Mouse (Mus musculus): ENCODE results near the gene Ppm1l.

Gene Ppm1l

DNA sequence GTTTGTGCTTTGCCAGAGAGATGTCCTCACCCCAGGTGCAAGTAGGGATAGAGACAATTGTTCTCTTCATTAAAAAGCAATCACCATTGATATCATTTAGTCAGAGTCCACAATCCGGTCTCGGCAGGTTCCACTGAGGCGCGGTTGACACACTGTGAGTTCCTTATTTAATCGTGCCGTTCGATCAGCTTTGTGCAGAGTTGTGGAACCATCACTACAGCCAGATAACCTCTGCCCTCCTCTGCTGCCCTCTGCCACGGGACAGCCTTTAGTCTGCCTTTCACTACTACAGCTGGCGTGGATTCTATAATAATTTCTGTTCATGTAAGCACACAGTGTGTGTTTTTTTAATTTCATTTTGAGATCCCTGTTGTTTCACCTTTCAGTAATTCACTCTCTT lies 17.2 kb downstream of the Ppm1l start:
- DNase-seq (ENCODE audit: low read depth, low spot score): no peak

DNA sequence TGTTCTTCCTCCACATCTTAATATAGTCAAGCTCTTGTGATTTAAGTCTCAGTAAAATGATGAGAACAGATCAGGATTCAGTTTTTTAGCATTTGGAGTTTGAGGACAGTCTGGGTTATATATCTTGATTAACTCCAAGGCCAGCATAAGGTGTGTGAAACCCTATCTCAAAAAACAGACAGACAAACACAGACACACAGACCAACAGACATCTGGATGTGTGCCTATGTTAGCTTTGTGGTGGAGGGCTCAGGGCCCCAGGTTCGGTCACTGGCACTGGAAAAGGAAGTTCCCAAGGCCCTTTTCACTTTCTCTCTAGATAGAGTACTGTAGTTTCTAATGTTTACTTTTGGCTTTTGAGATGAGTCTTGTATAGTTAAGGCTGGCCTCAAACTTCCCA lies 23.8 kb downstream of the Ppm1l start:
- no peak for DNase-seq (ENCODE audit: low read depth, low spot score)

DNA sequence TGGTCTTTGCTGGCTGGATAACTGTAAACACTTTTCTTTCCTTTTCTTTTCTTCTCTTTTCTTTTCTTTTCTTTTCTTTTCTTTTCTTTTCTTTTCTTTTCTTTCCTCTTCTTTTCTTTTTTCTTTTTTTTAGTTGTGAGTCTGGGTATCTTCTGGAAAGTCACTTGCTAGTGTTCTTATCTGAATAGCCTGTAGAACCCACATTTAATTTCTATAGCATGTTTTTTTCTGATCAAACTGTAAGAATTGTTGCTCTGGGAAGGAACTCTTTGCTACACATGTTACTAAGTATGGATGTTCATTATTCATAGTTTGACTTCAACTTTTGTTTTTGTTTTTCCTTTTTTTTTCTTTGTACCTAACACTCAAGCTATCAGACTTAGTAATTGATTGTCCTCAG lies 24.3 kb downstream of the Ppm1l start:
- no peak for DNase-seq (ENCODE audit: low read depth, low spot score)

DNA sequence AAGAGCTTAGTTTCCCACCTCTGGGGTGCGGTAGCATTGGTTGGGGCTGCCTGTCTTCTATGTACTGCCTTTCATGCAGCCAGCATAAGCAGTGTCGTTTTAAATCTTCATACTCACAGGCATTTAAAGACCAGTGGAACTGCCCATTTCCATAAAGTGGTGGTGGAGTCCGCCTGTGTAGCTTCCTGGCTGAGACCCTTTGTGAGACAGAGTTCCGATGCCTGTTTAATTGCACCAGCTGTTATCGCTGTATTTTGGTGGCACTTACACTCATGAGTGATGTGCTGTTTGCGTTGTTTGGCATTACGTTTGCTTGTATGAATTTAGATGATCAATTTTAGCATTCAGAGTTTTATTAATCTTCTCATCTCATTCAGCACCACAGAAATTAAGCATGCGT lies 24.9 kb downstream of the Ppm1l start:
- no peak for DNase-seq (ENCODE audit: low read depth, low spot score)

DNA sequence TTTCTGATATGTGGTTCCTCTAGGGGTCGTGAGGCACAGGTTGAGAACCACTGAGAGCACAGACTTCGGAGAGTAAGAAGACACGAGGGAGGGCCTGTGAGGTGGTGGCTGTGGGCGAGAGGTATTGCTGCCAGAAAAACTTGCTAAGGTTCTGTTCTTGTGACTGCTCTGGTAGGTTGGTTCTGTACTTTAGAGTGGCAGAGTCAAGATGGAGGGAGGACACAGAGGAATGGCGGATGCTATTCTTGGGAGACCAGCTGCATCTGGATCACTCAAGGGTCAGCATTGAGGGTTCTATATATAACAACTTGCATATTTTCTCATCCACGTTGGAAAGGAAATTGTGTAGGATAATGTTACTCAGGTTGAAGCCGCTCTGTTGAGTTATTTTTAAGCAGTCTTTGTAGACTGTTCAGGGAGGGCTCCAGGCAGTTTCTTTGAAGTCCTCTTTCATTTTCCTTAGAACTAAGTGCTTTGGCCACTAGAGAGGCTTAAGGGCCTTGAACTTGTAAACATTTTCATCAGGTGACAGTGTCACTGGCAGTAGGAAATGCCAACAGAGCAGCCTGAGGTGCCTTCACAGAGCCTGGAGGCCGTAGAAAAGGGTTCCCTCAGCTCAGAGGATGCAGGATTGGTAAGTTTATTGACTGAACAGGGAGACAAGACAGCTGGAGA lies 25.7 kb downstream of the Ppm1l start:
- DNase-seq (ENCODE audit: low read depth, low spot score): no peak

DNA sequence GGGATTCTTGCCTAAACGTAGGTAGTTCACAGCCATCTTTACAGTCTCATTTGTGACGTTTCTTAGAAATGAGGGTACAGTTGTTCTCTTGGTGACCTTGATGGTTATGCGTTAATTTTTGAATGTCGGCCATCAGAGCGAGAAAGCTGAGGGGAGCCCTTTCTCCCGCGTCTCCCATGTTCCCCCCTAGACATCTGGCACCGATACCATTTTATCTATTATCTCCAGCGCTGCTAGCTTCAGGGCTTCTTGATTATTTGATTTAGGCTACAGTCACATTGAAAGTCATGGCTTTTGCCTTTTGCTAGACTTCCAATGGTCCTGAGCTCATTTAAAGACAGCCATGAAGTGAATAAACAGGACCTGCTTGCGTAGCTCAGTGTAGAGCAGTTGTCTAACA lies 26.5 kb downstream of the Ppm1l start:
- DNase-seq (ENCODE audit: low read depth, low spot score): no peak

DNA sequence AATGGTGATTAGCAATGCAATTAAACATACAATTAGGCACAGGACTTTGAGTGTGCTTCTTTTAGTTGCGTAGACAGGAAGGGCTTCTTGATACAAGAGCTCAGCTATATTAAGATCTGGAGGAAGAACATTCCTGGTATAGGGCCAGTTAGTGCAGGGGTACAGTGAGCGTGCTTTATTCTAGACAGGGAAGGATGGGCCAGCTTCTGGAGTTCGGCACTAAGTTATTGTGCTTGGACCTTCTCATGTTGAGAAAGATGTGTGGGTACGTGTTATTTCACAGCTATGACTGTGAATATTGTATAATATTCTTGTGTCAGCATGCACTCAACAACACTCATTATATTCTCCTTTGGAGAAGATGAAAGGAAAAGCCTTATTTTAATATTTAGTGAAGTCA lies 29.9 kb downstream of the Ppm1l start:
- no peak for DNase-seq (ENCODE audit: low read depth, low spot score)

DNA sequence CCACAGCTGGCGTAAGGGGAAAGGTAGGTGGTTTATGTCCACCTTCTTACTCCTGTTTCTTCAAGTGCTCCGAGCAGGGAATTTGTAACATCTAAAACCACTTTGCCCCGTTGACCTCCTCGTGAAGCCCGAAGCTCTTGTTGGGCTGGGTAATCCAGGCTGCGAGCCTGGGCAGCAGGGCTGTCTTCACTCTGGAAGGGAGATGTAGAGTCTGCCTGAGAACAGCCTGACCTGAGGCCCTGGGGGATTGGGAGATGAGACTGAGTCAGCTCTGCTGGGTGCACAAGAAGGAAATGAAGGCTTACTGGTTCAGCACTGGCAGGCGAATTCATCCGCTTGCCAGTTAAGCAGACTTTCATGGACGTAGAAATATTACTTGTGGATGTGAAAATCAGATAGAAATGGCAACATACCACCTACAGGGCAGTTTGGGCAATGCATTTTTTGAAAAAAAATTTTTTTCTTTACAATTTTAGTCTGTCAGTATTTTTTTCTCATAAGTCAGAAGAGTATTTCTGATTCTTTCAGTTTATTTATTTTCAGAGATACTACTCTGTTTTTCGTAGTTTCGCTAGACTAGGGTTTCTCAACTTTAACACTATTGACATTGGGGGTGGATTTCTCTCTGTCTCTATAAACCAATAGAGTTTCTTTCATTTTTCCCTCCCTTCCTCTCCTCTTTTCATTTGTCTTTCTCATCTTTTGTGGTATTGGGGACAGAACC lies 31.7 kb downstream of the Ppm1l start:
- DNase-seq (ENCODE audit: low read depth, low spot score): no peak

DNA sequence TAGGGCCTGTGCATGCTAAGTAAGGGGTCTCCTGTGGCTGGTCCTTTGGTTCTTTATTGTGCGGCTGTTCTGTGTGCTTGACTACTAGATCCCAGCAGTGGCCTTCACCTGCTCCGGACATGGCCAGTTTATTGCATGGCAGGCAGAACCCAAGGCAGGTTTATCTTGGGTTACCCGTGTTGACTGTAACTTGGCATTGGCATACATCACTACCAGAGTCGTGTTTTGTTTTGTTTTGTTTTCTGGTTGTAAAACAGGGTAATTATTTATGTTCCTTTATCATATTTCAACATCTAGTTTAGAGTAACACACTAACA lies 32.2 kb downstream of the Ppm1l start:
- no peak for DNase-seq (ENCODE audit: low read depth, low spot score)

DNA sequence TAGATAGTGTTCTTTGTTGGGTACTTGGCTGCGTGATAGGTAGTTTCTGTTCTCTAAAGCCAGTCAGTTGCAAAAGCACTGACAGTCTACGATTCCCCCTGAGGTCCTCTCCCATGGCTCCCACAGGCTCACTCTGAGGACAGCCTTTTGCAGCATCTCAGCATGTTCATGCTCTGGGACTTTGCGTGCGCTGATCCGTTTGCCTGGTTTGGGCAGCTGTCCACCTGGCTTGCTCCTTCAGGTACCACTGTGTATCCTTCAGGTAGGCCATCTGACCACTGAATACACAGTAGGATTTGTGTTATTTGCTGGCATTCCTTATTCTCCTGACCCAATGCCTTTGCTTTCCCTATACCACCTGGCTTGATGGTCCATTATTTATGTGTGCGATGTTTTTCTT lies 33.3 kb downstream of the Ppm1l start:
- no peak for DNase-seq (ENCODE audit: low read depth, low spot score)

DNA sequence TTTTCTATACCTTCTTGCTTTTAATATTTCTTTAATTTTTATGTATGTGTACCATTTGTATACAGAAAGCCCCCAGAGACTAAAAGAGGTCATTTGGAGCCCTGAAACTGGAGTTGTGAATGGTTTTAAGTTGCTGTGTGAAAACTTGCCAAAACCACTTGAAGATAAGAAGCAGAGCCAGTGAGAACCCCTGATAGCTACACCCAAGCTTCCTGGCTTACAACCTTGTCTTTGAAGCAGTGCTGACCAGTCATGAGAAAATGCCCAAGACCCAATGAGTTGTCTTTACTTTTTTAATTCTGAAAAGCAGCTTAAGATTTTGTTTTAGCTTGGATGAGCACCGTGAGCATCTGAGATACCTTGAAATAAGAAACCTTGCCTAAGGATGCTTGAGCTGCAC lies 35.5 kb downstream of the Ppm1l start:
- no peak for DNase-seq (ENCODE audit: low read depth, low spot score)

DNA sequence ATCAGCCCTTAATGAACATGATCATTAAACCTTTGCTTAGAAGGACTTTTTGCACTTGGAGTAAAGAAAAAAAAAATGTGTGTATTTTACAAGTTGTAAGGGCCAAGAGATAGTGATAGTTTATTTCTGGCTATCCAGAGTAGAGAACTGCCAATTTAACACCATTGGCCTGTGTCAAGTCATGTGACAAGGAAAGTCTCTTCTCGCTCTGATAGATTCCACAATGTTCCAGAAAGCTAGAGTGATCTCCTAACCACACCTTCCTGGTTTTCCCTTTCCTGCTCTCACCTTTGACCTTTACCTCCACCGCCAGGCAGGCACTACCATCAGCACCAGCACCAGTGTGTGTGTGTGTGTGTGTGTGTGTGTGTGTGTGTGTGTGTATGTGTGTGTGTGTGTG lies 38.0 kb downstream of the Ppm1l start:
- peak; percentile 36 for DNase-seq (ENCODE audit: low read depth, low spot score)

DNA sequence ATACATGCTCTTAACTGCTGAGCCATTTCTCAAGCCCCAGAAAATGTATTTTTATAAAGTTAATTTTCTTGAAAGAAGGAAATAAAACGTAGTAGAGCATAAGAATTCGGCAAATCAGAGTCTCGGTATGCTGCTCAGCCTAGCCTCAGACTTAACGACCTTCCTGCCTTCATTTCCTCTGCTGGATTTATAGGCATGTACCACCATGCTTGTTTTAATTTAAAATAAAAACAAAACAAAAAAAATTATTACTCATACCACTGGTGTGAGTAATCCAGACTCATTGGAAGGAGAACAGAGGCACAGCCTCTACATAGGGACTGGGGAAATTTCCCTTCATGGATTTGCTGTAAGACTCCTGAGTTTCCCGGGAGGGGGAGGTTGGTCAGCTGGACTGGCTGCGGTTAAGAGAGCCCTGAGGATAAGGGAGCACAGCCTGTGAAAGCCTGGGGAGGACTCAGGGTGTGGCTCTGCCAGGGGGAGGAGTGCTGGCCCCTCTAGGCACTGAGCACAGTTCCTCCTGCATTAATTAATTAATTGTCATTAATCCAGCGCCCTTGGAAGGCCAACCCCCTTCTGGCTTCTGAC lies 39.5 kb downstream of the Ppm1l start:
- DNase-seq (ENCODE audit: low read depth, low spot score): no peak

DNA sequence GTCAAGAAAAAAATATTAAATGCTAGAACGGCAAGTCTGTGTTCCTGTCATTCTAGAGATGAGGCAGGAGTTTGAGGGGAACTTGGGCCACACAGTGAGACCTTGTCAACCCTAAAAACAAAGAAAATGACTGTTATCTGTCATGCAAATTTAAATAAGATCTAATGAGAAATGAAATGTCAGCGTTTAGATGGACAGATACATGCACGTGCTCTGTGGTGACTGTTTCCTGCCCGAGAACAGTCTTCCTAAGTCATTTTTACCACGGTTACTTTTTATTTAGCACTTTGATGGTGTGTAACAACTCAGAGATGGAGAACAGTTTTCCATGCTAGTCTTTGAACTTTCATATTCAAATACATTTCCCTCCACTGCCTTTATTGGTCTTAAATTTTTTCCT lies 40.1 kb downstream of the Ppm1l start:
- no peak for DNase-seq (ENCODE audit: low read depth, low spot score)

DNA sequence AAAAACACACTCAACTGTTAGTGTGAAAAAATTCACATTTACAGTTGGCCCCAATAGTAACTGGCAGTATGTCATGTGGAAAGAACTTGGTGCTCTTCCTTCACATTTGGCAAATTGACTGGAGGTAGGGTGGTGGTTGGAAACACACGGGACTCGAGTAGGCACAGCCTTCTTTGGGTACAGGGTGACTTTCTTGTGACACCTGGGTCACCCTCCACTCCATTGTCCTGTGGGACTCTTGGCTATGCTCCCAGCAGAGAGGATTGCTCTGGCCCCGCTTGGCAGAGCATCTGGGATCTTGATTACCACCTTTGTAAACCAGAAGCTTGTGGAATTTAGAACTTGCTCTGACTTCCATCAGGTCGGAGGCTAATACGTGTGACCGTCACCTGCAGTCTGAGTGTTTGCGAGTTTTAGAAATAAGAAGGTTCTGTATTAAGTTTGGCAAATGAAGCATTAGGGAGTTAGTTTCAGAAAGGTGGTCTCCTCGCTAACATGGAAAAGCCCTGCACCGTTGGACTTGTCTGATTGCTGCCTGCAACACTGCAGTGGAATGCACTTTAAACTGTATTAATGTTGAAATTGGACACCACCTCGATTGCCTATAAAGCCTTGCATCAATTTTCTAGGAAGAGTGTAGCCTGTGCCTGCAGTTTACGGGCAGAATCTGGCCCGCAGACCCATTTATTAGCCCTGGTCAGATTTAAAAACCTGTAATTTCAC lies 41.4 kb downstream of the Ppm1l start:
- DNase-seq (ENCODE audit: low read depth, low spot score): no peak

DNA sequence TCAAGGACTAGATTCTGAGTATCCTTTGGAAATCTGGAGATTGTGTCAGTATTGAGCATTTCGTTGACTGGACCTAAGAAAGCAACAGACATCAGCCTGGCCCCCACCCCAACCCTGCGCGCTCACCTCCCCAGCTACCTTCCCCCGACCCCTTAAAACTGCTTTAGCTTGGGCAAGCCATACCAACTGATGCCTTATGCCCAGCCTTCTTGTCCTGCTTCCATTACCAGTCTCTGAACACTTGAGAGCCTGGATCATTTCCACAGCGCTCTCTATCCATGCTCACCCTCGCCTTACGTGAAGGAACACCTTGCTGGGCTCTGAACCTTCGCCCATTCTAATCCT lies 41.9 kb downstream of the Ppm1l start:
- no peak for DNase-seq (ENCODE audit: low read depth, low spot score)

DNA sequence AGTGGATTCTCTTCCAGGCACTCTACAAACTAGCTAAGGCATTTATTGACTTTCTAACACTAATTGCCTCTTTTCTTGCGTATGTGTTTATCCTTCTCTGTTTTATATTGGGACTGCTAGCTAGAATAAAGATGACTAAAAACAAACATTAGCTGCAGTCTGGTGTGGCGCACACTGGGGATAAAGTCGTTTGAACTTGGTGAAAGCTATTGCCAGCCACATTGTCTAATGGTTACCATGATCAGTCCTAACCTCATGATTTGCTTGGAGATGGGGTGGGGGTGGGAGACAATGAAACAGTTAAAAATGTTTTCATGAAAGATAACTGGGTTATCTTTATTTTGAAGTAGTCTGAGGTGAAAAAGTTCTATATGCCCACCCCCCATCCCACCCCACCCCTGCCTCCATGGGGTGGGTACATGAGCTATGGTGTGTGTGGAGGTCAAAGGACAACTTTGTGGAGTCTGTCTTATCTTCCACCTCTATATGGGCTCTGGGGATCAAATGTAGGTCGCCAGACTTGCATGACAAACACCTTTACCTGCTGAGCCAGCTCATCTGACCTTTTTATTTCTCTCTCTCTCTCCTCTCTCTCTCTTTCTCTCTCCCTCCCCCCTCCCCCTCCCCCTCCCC lies 43.7 kb downstream of the Ppm1l start:
- DNase-seq (ENCODE audit: low read depth, low spot score): no peak

DNA sequence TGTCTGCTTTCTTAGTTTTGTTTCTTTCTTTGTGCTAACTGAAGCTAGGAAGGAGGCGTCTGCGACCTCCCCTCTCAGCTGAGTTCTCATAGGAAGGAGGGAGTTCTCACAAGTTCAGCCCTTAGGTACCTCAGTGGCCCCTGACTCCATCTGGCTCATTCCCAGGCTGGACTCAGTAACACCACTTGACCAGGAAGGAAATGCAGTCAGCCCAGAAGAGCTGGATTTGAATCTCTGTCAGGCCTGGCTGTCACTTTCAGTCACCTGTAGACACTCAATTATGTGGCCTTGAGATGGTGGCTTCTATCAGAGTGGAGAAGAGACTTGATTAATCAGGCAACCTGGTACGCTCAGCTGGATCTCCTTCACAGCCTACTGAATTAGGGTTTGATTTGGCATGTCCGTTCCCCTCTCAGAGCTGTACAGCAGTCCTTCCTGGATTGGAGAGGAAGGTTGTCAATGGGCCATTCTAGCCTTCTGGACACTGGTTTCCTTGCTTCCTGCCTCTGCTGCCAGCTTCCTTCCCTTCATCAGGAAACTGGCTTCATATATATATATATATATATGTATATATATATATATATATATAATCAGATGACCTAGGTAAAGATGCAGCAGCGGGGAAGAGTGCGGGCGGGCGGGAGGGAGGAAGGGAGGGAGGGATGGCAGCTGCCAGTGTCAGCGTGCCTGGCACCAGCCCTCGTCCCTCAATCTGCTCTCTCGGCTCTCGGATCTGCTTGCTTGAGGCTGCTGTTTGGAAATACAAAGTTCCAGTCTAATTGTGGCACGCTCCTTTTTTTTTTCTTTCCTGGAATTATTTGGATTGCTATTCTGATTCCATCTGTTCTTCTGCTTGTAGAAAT lies 45.1 kb downstream of the Ppm1l start:
- DNase-seq (ENCODE audit: low read depth, low spot score): no peak

DNA sequence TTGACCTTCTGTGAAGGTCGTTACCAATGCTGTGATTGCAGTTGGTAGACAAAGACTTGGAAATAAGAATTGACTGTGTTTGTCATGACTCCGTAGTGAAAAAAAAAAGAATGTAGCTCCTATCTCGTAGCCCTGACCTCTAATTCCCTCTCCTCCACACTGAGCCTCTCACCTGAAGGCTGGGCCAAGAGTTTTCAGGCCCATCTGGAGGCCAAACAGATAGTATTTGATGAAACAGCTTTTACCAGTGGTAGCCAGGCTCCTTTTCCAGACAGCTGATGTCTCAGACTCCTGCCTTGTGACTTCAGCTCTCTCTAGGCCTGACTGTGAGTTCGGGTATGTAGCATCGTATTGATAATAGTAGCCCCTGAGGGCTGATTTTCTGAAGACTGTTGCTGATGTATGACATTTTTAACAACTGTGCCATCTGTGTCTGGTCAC lies 45.7 kb downstream of the Ppm1l start:
- no peak for DNase-seq (ENCODE audit: low read depth, low spot score)

DNA sequence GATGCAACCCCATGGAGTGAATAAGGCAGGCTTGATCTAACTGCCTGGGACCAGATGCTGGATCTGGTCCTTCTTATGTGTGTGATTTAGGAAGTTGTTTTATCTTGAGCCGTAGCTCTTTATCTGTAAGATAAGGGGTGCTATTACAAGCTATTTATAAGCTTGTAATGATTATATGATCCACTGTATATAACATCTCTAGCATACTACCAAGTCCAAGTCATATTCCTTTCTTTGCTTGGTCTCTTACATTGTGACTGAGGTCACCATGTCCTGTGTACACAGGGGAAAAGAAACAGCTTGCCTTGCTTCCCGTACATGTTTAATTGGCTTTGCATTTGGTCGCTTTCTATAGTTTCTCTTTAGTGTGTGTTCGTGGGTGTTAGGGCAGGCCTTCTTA lies 46.2 kb downstream of the Ppm1l start:
- no peak for DNase-seq (ENCODE audit: low read depth, low spot score)

DNA sequence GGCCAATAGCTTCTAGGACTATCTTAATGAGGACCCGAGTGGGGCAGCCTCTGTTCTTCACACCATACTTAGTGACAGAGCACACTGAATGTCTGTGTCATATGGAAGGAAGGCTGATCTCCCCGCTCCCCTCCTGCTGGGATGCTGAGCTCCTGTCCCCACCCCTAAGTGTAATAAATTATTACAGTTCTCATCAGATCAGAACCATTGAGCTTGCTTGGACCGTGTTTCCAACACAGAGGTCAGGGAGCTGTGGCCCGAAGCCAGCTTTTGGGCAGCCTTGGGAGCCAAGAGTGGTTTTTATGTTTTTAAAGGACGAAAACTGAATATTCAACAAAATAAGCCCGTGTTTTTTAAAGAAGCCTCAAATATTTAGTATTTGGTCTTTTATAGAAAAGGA lies 47.5 kb downstream of the Ppm1l start:
- no peak for DNase-seq (ENCODE audit: low read depth, low spot score)

All from R1 (cell line).